Mouse (Mus musculus): Measurements from ENCODE around the gene Zmym6. TPM values are rescaled to one million over a fixed set of nuclear protein-coding genes. Genes with fewer than 3 reads are reported as not detected.

The Zmym6 gene
- polyA plus RNA-seq (2014; fragmentation: Illumina TruSeq; extraction: RNeasy Lipid Tissue Mini Kit (QIAGEN cat#74804); ENCODE audit: low replicate concordance) = 29.2 TPM

GRCm38 (mm10) chr4:127076875-127077548 is at the start of gene Zmym6:
Zmym6 (plus strand) TSS chr4:127077383.

DNA sequence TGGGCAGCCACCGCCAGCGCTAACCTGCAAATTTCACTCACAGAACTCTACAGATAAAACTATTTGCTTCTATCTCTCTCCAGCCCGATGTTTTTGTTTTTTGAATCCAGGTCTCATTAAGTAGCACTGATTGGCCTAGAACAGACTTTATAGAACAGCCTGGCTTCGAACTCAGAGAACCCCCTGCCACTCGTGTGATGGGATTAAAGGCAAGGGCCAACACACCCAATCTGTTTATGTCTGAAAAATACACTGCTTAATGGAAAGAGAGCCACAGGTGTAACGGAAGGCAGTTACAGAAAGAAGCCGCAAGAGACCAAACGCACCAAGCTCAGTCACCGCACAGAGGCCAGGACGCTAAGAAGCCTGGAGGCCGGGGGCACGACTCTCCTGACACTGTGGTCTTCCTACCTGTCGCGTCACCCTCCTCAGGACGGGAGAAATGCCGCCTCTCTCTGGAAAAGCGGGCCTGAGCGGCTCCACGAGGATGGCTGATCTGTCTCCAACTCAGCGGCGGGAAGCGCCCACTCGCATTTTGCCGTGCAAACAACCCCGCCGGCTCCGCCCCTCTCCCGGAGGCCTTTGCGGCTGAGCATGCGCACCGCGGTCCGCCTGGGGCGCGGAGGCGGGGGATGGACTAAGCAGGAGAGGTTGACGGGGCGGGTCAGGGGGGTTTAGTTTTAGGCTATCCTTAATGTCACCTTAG is 16.4 kb upstream of the Zmym6 start, which contains the start of gene Zmym1:
Zmym1 (minus strand) TSS at position 568 of the 706 bp plus-strand sequence.

GRCm38 (mm10) chr4:127123391-127123790 is 46.2 kb downstream of the Zmym6 start, which contains the start of gene Tmem35b:
Tmem35b (plus strand) TSS chr4:127123691.

GRCm38 (mm10) chr4:127168914-127169345 is 91.7 kb downstream of the Zmym6 start, which contains the start of gene Dlgap3:
Dlgap3 (plus strand) TSS chr4:127169204.

Other genes with a start within 250 kb of the Zmym6 start
- gene Zmym4, start 109.2 kb upstream of the Zmym6 start, polyA plus RNA-seq (2014; fragmentation: Illumina TruSeq; extraction: RNeasy Lipid Tissue Mini Kit (QIAGEN cat#74804); ENCODE audit: low replicate concordance) = 11.4 TPM
- 315 TPM for gene Sfpq, start 56.1 kb upstream of the Zmym6 start, polyA plus RNA-seq (2014; fragmentation: Illumina TruSeq; extraction: RNeasy Lipid Tissue Mini Kit (QIAGEN cat#74804); ENCODE audit: low replicate concordance)
- 13.1 TPM for gene Zmym1, start 16.2 kb upstream of the Zmym6 start, polyA plus RNA-seq (2014; fragmentation: Illumina TruSeq; extraction: RNeasy Lipid Tissue Mini Kit (QIAGEN cat#74804); ENCODE audit: low replicate concordance)
- gene Tmem35b, start 46.3 kb downstream of the Zmym6 start, polyA plus RNA-seq (2014; fragmentation: Illumina TruSeq; extraction: RNeasy Lipid Tissue Mini Kit (QIAGEN cat#74804); ENCODE audit: low replicate concordance) = 25.8 TPM
- gene Dlgap3, start 91.8 kb downstream of the Zmym6 start, polyA plus RNA-seq (2014; fragmentation: Illumina TruSeq; extraction: RNeasy Lipid Tissue Mini Kit (QIAGEN cat#74804); ENCODE audit: low replicate concordance) = not detected
- not detected for gene Smim12, start 166.4 kb downstream of the Zmym6 start, polyA plus RNA-seq (2014; fragmentation: Illumina TruSeq; extraction: RNeasy Lipid Tissue Mini Kit (QIAGEN cat#74804); ENCODE audit: low replicate concordance)
- not detected for gene Gja4, start 236.7 kb downstream of the Zmym6 start, polyA plus RNA-seq (2014; fragmentation: Illumina TruSeq; extraction: RNeasy Lipid Tissue Mini Kit (QIAGEN cat#74804); ENCODE audit: low replicate concordance)